Mouse (Mus musculus): ENCODE results near the gene Hamp. TPM values are rescaled to one million over a fixed set of nuclear protein-coding genes. Genes with fewer than 3 reads are reported as not detected.

Hamp gene
- polyA plus RNA-seq, 2 experiments from 2014 or later: not detected

DNA sequence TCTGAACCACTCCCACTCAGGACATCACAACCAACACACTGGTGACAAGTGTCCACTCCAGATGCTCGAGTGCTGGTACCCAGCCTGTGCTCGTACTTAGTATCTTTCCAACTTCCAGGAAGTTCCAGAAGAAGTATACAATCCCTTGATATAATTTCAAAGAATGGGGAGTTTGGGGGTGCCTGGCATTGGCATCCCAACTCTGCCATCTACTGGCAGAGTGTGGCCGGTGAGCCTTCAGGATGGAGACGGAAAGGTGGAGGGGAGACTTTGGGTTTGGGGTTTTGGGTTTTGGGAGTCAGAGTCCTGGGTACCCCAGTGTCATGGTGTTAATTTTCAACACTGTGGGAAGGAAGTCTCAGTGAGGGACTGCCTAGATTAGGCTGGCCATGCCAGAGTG, 39.8 kb downstream of the Hamp start:
- no peak for ATAC-seq

DNA sequence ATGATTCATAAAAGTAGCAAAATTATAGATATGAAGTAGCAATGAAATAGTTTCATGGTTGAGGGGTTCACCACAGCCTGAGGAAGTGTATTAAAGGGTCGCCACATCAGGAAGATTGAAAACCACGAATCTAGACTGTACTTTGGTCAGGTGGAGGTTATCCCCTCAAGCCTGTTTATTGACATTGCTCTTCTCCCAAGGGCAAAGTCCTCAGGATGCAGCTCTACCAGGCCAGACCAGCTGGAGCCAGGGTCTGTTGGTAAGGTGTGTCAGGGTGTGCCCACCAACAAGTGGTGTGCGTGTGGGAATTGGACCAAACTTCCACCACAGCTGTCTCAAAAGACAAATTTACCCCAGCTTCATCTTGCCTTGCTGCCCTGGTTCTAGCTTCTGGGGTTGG, 48.6 kb downstream of the Hamp start:
- no peak for ATAC-seq

DNA sequence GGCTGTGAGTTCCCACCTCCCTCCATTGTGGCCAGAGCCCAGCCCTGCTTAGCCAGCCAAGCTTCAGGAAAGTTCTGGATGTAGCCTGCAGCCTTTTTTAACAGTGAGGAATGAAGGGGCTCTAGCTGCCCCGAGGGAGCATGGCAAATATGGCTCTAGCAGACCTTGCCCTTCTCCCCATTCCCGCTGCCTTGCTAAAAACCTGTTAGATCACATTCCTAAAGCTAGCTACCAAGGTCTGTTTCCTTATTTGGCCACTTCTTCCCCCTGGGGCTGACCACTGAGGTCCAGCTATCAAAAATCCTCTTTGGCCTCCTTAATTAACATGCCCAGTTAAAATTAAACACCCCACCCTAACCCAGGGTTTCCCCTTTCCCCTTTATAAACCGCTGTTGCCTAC, 51.3 kb downstream of the Hamp start:
- no peak for ATAC-seq

Other genes starting within 250 kb of the Hamp start
- not detected for gene 2200002J24Rik, start 245.1 kb downstream of the Hamp start, polyA plus RNA-seq (2017; shearing (Covaris generic))
- gene Atp4a, start 231.8 kb downstream of the Hamp start, polyA plus RNA-seq (2017; shearing (Covaris generic)): not detected
- 10 to 100 TPM; 46.6 to 48.1 TPM for gene Tmem147, start 214.5 kb downstream of the Hamp start, polyA plus RNA-seq (2017; shearing (Covaris generic))
- not detected for gene Gapdhs, start 200.4 kb downstream of the Hamp start, polyA plus RNA-seq (2017; shearing (Covaris generic))
- gene Sbsn, start 192.6 kb downstream of the Hamp start, polyA plus RNA-seq (2017; shearing (Covaris generic)): under 1 TPM in 1 of 2 experiments, not detected in 1; 0.69 TPM
- under 1 TPM in 1 of 2 experiments, not detected in 1; 0.17 TPM for gene Dmkn, start 180.3 kb downstream of the Hamp start, polyA plus RNA-seq (2017; shearing (Covaris generic))
- gene Krtdap, start 156.1 kb downstream of the Hamp start, polyA plus RNA-seq (2017; shearing (Covaris generic)): not detected
- under 1 TPM; 0.22 to 0.68 TPM for gene Ffar2, start 120.3 kb downstream of the Hamp start, polyA plus RNA-seq (2017; shearing (Covaris generic))
- not detected for gene Ffar3, start 87.9 kb downstream of the Hamp start, polyA plus RNA-seq (2017; shearing (Covaris generic))
- under 1 TPM; 0.19 to 0.28 TPM for gene Ffar1, start 82.5 kb downstream of the Hamp start, polyA plus RNA-seq (2017; shearing (Covaris generic))
- 1 to 10 TPM; 4.5 to 9.3 TPM for gene Cd22, start 63.7 kb downstream of the Hamp start, polyA plus RNA-seq (2017; shearing (Covaris generic))
- not detected for gene Mag, start 29.2 kb downstream of the Hamp start, polyA plus RNA-seq (2017; shearing (Covaris generic))
- not detected for gene Hamp2, start 19.4 kb downstream of the Hamp start, polyA plus RNA-seq (2017; shearing (Covaris generic))
- gene Usf2, start 12.8 kb upstream of the Hamp start, polyA plus RNA-seq (2017; shearing (Covaris generic)): 10 to 100 TPM; 11.9 to 14.2 TPM
- 1 to 10 TPM; 1.6 to 2.6 TPM for gene Lsr, start 29.4 kb upstream of the Hamp start, polyA plus RNA-seq (2017; shearing (Covaris generic))
- under 1 TPM; 0.55 to 0.86 TPM for gene Fam187b, start 29.8 kb upstream of the Hamp start, polyA plus RNA-seq (2017; shearing (Covaris generic))
- 1,000 to 10,000 TPM; 2,132 to 2,220 TPM for gene Fxyd5, start 98.4 kb upstream of the Hamp start, polyA plus RNA-seq (2017; shearing (Covaris generic))
- not detected for gene Fxyd7, start 107.4 kb upstream of the Hamp start, polyA plus RNA-seq (2017; shearing (Covaris generic))
- gene Fxyd1, start 113.2 kb upstream of the Hamp start, polyA plus RNA-seq (2017; shearing (Covaris generic)): not detected
- under 1 TPM in 1 of 2 experiments, not detected in 1; 0.19 TPM for gene Lgi4, start 115.3 kb upstream of the Hamp start, polyA plus RNA-seq (2017; shearing (Covaris generic))
- gene Fxyd3, start 132.7 kb upstream of the Hamp start, polyA plus RNA-seq (2017; shearing (Covaris generic)): not detected
- 1 to 10 TPM; 4.3 to 5.6 TPM for gene Hpn, start 171.3 kb upstream of the Hamp start, polyA plus RNA-seq (2017; shearing (Covaris generic))
- not detected for gene Scn1b, start 183.0 kb upstream of the Hamp start, polyA plus RNA-seq (2017; shearing (Covaris generic))
- 100 to 1,000 TPM in 1 of 2 experiments, 10 to 100 TPM in 1; 81.1 to 115 TPM for gene Gramd1a, start 211.9 kb upstream of the Hamp start, polyA plus RNA-seq (2017; shearing (Covaris generic))

Data from activated CD4-positive, CD25-positive, alpha-beta regulatory T cell, adult 4 months (primary cell).